Mouse (Mus musculus) NIH3T3 (cell line): ENCODE measurements around the gene Crybb1.

Experiments
- DNase-seq: peaks from one replicate; pipeline ENCODE4 v3.0.0-alpha.2; 2012; ENCODE audit warnings: low read depth

Crybb1 gene

DNA sequence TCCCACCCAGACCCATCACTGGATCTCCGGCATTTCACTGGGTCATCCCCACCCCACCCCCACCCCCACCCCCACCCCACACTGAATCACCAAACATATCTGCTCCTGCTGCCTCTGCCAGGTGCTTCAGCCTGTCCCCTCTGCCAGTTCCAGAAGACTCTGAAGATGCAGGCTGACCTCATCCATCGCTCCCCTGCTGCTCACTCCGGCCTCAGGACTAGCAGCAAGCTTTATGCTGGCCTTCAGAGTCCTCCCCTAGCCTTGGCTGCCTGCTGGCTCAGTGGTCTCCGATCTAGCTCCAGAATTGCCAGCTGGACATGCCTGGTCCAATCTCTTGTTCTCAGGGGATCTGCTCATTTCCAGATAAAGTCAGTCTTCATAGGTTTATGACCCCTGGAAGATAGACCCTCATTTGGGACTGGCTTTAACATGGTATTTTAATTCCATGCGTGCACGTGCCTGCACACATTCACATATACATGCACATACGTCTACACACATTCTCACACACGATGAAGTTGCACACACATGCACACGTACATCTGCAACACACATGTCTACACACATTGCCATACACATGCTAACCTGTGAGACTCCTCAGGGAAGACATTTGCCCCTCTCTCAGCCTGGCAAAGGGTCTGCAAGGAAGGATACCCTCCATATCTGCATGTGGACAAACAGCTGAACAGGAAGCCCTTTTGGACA lies 17.6 kb upstream of the Crybb1 start:
- no peak for DNase-seq

DNA sequence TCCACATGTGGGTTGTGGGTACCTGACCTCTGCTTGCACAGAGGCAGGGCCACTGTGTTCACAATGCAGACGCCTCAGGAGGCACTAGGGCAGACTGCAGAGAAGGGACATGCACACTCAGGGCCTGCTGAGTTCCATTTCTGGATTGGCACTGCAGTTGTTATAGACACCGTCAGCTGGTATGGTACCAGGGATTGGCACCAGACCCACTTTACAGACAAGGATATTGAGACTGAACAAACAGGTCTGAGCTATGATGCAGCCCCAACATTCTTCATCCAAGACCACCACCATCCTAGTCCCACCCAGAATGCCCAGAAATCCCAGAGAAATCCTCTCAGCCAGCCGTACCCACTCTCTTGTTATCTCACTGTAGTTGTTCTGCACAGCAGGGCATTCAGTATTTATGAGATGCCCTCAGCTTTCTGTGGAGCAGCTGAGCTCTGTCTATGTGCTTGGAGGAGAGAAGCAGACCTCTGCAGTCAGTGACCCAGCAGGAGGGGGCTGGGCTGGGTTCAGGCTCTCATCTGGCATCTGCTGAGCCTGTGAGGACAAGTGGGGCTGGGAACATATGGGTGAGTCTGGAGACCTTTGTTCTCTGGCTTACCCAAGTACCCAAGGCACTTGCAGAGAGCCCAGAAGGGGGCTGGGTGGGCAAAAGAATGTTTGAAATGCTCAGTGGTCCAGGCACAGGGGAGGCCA lies 16.7 kb upstream of the Crybb1 start:
- DNase-seq: no peak

DNA sequence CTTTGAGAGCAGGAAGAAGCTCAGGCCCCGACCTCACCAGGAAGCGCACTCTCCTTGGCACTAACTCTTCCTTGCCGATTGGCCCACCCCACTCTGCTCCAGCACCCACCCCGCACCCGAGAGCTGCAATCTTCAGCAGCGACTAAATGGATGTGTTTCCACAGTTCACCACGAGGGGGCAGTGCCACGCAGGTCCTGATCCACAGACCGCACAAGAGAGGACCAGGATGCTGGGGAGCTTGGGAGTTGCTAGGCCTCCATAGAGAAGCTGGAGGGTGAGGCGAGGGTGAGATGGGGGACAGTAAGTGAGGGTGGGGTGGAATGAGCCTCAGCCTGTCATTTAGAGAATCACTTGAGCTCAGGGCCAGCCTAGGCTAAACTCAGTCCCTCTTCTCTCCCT lies 14.9 kb upstream of the Crybb1 start:
- DNase-seq: peak; percentile 95

DNA sequence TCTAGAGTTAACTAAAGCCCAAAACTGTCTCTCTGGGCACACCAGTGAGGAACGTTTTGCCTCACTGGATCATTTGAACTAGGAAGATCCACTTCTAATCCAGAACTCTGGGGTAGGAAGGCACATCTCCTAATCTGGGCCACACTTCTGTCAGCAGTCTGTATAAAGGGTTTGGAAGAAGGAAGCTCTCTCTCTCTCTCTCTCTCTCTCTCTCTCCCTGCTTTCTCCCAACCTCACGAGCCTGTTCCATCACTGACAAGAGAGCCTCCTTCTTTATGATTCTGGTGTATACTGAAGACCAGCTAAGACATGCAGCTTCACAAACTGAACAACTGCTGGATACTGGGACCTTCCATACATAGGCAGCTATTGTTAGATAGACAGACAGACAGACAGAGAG lies 13.8 kb upstream of the Crybb1 start:
- no peak for DNase-seq

DNA sequence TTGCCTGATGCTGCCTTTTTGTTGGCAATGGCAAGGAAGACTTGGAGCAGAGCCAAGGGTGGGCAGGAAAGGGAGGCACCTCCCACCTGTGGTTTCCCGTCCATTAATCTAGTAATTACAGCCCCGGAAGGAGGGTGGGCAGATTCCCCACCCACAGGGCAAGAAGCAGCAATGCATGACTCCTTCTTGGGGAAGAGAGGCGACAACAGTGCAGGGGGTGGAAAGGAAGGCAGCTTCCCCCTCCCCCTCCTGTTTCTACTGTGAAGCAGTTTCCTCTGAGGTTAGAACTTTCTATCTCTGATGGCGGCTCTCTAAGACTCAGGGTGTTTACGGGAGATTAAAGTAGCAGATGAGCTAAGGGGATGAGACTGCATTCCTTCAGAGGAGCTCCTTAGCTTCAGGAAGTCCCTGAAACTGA lies 13.2 kb upstream of the Crybb1 start:
- DNase-seq: no peak

DNA sequence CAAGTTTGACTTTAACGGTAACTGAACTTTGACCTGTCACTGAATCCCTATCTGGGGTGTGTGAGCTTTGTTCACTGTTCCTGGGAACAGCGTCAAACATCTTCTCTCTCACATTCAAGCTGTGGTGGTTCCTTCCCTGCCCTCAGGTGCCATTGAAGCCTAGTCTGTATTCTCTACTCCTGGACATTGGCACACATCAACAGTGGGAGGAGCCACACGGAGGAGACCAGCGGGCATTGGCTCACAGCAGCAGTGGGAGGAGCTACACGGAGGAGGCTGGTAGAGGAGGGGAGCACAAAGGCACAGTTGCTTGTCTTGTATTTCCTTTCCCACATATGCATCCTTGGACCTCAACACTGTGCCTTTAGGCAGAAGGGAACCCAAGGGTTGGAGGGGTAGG lies 12.6 kb upstream of the Crybb1 start:
- no peak for DNase-seq

DNA sequence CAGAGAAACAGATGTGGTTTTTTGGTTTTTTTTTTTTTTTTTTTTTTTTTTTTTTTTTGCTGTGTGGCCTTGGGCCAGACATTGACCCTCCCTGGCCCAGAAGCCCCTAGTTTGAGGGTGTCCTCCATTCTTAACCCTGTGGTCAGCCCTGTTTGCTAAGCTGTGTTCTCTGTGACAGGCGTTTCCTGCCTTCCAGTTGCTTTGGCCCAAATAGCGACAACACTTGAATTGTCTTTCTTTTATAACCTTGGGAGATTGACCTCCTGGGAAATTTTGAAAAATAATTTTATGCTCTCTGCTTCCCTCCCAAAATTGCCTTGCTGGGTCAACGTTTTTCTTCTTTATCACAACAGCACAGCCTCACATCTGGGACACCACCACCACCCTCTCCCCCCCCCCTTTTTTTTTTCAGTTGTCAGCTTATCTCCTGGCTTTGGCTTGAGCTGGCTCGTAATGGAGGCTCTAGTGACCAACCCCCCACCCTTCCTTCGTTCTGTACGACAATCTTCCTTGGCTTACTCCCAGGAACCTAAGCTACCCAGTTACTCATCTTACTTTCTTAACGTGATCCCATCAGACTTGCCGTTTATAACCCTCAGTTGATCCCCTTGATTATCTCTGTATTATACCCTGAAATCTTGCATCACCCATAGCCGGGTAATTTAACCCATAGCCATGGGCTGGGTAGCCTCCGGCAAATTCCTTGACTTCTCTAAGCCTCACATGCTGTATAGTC lies 11.9 kb upstream of the Crybb1 start:
- DNase-seq: no peak

DNA sequence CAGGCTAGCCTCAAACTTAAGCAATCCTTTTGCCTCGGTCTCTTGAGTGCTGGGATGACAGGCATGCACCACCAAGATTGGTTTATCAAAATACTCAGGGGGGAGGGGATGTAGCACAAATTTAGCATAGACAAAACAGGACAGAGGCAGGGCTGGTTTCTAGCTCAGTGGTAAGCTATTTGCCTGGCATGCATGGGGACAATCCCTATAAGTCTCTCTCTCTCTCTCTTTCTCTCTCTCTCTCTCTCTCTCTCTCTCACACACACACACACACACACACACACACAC lies 11.4 kb upstream of the Crybb1 start:
- DNase-seq: no peak

DNA sequence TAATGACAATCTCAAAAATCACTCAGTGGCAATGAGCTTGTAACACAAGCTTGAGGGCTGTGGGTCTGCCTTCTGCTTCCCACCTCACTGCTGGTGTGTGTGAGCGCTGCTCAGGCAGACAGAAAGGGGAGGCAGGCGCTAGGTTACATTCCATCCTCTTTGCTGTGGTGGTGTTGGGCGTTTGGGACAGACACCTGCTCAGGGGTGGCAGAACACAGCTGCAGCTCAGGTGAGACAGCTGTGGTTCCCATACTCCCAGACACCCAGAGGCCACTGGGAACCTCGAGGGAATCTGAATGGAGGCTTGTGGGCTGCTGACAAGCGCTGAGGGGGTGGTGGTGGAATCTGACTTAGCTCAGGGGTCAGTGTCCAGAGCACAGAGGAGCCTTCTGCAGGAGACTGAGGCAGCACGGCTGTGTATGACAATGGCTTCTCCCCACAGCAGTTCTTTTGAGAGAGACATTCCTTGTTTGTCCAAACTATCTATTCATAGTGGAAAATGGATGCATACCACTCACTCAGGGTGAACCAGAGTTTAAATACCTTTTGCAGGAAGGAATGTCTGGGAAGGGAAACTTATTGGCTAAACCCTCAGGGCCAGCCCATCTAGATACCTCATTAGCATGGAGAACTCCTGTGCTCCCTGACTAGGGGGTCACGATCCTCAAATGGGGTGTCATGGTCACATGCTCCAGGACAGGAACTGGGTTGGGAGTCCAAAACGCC lies 10.6 kb upstream of the Crybb1 start:
- peak; percentile 27 for DNase-seq

DNA sequence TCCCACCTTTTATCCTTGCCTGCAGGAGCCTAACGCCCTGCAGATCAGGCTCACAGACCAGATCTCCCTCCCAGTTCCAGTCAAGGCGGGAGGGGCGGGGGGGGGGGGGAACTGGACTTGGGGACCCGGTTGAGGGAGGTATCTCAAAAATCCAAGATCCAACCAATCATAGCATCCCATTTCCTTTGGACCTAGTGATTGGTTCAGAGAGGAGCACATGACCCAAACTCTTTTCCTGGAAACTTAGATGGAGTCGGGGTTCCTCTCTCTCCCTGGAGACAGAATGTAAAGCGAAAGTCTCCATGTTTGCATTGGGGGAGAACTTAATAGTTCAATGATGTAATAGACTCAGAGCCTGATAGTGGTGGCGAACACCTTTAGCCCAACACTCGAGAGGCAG lies 8.2 kb upstream of the Crybb1 start:
- no peak for DNase-seq

DNA sequence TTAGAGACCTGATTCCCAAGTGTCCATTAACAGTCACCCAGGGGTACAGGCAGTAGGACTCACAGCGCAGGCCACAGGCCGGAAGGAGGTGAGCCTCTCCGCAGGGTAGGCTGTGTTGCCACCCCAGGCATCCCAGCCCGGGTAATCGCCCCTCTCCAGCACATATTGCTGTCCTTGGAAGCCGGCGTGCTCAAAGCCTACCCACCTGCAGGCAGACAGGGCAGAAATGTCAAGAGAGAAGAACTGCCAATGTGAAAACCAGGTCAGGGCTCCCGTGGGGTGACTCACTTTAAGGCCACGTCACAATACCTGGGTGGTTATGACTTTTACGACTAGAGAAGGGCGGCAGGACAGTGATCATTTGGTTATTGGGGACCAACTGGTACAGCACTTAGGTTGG lies 6.5 kb upstream of the Crybb1 start:
- DNase-seq: no peak

DNA sequence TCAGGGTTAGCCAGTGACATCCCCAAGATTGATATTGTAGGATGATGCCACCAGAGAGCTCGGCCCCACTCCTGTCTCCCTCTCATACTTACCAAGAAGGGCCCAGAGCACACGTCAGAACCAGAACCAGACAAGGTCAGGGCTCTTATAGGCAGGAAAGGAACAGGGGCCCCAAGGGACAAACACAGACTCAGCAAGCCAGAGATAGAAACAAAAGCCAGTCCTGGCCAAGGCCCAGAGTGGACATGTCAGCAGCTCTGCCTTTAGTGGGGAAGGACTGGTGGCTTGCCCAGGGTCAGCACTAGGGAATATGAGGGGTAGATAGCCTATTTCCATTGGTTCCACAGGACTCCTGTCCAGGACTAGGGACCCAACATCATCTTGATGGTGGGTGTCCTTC lies 3.2 kb upstream of the Crybb1 start, which contains the start of gene Cryba4:
Cryba4 (minus strand) TSS at position 119 of the 400 bp plus-strand sequence.
- DNase-seq: no peak

DNA sequence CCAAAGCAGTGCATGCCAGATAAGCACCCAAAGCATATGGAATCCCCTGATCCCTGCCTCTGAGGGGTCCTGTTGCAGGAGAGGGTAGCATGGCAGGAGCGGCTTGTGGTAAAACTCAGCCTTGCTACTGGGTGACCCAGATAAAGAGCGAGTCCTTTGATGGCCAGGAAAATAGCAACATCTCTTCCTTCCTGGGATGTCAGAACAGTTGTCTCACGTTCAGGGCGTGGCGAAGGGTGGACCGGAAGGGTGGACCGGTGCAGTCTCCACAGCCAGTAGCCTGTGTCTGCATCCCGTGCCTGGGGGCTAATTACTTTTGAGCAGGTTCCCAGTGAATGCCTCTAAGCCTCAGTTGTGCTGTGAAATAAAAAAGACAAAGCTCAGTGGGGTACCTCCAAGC lies 2.4 kb upstream of the Crybb1 start:
- no peak for DNase-seq

DNA sequence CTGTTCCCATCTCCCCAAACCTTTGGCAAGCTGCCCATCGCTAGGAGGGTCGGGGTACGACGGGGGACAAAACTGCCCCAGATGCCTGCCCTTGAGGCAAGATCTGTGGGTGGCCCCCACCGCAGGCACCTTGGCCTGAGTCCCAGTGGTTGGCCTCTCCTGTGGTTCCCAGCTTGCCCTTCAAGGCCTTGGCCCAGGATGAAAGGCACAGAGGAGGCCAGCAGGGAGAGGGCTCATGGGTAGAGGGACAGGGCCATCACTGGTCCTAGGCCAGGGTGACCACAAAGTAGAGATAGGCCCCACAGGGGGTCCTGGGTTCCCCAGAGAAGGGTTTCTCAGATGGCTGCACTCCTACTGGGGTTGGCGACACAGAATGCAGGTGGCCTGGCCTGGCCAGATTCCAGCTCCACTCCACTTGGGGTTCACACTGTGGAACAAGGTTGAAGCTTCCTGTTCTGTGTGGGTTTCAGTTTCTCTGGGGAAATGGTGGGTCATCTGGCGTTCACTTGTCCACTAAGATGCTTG lies 1.3 kb upstream of the Crybb1 start:
- peak; percentile 26 for DNase-seq

DNA sequence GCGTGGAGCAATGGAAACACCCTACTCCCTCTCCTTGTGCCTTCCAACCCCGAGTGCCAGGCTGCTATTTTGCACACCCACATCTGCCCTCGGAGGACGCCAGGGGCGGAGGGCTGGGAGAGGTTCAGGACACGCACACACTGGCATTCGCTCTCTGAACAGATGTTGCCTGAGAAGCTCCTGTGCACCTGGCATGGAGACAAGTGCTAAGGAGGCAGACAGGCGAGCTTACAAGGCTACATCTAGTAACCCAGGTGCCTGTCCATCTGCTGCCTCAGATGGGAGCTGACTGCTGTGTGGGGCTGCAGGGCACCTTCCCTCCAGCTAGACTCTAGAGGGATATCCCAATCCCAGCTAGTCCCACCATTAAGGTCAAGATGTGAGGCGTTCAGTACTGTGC lies 842 bp downstream of the Crybb1 start:
- DNase-seq: no peak

DNA sequence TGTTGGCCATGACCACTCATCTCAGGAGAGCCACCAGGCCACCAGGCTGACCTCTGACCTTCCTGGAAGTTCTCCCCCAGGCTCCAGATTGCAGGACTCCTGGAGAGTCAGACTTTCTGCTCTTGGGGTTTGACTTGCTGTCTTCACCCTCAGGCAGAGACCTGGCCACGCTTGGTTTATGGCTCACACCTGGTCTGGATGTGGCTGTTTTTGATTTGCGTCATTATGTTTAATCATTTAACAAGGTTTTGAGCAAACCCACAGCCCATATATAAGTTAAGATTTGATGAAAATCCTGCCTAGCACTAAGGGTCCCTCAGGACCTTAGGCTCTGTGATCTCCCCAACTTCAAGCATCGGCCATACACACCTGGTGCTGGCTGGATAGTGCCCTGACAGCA lies 2.3 kb downstream of the Crybb1 start:
- no peak for DNase-seq

DNA sequence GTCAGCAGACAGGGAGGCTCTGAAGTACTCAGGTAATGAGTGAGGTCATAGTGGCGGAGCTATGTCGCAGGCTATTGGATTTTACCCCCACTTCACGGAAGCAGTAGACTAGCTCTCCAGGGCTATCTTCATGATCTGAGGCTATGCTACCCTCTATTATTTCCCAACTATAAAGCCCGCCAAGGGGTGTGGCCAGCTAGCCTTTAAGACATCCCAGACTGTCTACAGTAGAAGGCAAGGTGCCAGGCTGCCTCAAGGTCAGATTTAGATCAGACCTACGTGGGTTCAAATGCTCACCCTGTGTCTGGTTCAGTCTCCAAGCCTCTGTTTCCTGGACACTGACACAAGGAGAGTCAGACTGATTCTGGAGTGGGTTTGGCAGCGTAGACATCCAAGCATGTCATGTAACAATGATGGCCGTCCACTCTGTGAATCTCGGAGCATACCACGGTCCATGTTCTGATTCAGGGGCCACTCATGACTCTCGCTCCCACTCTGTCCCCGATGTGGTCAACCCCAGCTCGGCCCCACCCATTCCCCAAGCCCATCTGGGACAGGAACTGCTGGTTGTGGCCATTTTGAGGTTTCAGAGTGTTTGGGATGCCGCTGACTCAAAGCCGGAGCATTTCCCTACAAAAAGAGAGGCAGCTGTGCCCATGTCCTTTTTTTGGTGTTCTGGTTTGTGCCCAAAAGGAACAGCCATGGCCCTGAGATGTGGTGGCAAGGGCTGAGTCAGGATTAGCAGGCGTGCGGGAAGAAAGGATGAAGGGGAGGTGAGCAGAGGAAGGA lies 4.4 kb downstream of the Crybb1 start:
- DNase-seq: peak; percentile 63

DNA sequence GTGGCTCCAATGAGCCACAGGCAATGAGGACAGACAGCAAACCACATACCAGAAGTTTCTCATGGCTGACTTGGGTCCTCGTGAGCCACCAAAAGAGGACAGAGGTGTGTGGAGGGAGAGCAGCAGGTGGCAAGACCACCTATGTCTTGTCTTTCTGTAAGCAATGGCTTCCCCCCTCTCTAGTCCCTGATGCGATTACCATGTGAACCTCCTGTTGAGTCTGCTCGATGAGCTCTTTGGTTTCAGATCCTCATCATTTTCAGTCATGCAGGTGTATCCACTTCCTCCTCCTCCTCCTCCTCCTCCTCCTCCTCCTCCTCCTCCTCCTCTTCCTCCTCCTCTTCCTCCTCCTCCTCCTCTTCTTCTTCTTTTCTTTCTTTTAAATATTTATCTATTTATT lies 5.2 kb downstream of the Crybb1 start:
- DNase-seq: no peak

DNA sequence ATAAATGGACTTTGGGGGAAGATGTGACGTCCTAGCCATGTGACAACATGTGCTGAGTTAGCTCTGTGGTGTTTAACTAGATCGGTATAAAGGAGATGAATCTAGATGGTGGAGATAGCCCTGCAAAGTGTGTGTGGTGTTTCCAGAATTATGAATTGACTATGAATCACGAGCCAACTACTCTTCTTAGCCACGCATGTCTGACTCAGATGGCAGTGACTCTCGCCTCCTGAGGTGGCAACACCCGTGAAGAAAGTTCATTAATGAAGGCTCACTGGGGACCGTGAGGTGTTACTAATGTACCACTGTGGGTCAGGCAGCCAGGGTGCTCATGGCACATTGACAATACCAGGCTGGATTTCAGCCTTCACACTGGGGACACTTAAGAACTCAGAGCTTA lies 8.5 kb downstream of the Crybb1 start:
- DNase-seq: peak; percentile 53

DNA sequence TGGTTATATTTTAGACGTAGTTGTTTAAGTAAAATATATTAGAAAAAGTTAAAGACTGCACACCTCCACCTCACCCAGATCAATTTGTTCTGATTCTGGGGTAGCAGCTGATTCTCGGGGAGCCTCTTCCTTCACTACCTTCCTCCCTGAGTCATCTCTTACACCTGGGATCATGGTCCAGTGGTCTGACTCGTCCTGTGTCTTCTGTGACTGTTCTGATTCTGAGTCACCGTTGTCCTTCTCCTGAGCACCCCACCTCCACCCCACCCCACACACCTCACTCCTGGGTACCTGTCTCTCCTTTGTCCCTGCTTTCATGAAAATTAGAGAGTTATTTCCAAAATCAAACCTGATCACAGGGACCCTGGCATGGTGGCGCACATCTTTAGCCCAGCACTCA lies 9.5 kb downstream of the Crybb1 start:
- no peak for DNase-seq

DNA sequence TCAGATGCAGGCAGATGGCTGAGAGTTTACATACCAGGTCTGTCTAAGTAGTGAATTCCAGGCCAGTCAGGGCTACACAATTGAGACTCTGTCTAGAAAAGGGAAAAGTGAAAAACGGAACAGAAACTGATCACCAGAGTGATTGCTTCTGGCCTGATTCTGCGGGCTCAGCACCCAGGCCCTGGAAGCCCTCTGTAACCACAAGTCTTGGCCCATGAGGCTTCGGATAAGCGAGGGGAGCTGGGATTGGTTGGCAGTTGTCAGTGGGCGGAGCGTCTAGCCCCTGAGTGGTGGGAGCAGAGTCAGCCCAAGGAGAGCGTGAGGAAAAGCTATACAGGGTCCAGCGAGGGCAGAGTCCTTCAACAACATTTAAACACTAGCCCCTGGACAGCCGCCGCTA lies 9.9 kb downstream of the Crybb1 start:
- no peak for DNase-seq
